Mouse (Mus musculus): Measurements from ENCODE around the gene Pitpnm3. TPM values are rescaled to one million over a fixed set of nuclear protein-coding genes. Genes with fewer than 3 reads are reported as not detected.

Pitpnm3 gene
- polyA plus RNA-seq, 1 experiment = 55.9 TPM

DNA sequence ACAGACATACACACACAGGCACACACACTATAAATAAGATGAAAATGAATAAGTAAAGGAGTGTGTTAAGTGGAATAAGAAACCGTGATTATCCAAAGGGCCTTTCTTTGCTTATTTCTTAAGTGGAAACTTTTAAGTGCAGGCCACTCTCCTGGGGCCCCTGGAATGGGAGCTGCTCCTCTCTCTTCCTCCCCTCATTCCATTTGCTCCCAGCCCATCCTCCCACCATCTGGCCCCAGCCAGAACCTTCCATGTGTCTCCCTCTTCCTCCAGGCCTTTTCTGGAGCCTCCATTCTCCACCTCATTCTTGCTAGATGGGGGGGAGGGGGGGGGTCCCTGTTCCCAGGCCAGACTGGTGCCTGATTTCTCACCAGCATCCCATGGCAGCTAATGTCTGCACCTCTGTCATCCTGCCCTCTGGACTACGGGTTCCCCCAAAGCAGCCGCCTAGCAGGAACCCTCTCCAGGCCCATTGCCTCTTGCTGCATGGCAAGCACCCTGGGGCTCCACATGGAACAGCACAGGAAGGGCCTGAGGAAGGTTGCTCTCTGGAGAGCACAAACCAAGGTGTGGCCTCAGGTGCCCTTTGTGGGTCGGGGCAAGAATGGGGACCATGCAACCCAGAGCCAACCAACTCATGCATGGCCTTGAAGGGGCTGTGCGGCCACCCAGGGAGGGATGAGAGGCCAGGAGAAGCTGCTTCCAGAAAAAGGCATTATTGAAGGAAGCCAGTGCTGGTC, 8.0 kb downstream of the Pitpnm3 start:
- peaks cover 70% of the 10 kb centered on the region for H3K4me1 ChIP-seq (ENCODE audit: control insufficient read depth, insufficient read depth, low read length)
- peak; percentile 43 to 60 for DNase-seq
- WGBS = 54% methylated on average over 5 of the region's 5 CpGs
- no peaks in the 10 kb centered on the region for H3K27me3 ChIP-seq (ENCODE audit: control insufficient read depth, insufficient read depth, low read length)
- H3K27ac ChIP-seq (ENCODE audit: insufficient read depth, low read length) = peak overlapping the region; percentile 83
- TF ChIP-seq CTCF (IDR thresholded peaks at IDR 0.05; ENCODE audit: borderline replicate concordance, insufficient read depth, low read depth, low read length) = no peak
- TF ChIP-seq POLR2A (IDR thresholded peaks at IDR 0.05; ENCODE audit: borderline replicate concordance, insufficient read depth, low read length) = no peak
- H3K4me3 ChIP-seq (replicated peaks; ENCODE audit: insufficient read depth, low read depth, low read length) = no peak overlapping the region

DNA sequence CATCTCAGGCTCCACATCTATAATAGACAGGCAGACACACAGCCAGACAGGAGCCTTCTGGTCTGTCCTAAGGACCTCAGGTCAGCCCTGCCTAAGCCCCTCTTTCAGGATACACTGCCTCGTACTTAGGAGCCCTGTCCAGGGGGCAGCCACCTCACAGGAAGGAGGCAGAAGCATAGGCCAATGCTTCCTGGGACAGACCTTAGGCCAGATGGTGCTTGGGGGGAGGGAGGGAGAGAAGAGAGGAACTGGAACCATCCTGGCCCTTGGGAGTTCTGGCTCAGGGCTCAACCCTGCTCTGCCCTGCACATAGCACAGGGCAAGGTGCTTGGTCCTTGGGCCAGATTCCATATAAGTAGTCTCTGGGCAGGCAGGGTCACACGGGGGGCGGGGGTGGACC, 9.8 kb downstream of the Pitpnm3 start:
- DNase-seq = peak; percentile 79 to 87
- WGBS = 34% methylated on average over 3 of the region's 3 CpGs
- H3K4me1 ChIP-seq (ENCODE audit: control insufficient read depth, insufficient read depth, low read length) = peaks cover 56% of the 10 kb centered on the region
- TF ChIP-seq POLR2A (IDR thresholded peaks at IDR 0.05; ENCODE audit: borderline replicate concordance, insufficient read depth, low read length) = no peak
- TF ChIP-seq CTCF (IDR thresholded peaks at IDR 0.05; ENCODE audit: borderline replicate concordance, insufficient read depth, low read depth, low read length) = no peak
- no peak overlapping the region for H3K4me3 ChIP-seq (replicated peaks; ENCODE audit: insufficient read depth, low read depth, low read length)
- H3K27me3 ChIP-seq (ENCODE audit: control insufficient read depth, insufficient read depth, low read length) = no peaks in the 10 kb centered on the region
- peak overlapping the region; percentile 83 for H3K27ac ChIP-seq (ENCODE audit: insufficient read depth, low read length)

- Histone ChIP-seq H3K27me3 (ENCODE audit: control insufficient read depth, insufficient read depth, low read length) (no peaks in the 10 kb centered on the region), H3K27ac (ENCODE audit: insufficient read depth, low read length) (no peak overlapping the region), H3K4me1 (ENCODE audit: control insufficient read depth, insufficient read depth, low read length) (peaks cover 38% of the 10 kb centered on the region), H3K4me3 (replicated peaks; ENCODE audit: insufficient read depth, low read depth, low read length) (no peak overlapping the region)
- WGBS = 55% methylated on average over 4 of the region's 4 CpGs
- no peak for DNase-seq
- TF ChIP-seq POLR2A (IDR thresholded peaks at IDR 0.05; ENCODE audit: borderline replicate concordance, insufficient read depth, low read length) (no peak), CTCF (IDR thresholded peaks at IDR 0.05; ENCODE audit: borderline replicate concordance, insufficient read depth, low read depth, low read length) (no peak)
These were observed 12.0 kb downstream of the Pitpnm3 start for GRCm38 (mm10) chr11:72123531-72123930.

DNA sequence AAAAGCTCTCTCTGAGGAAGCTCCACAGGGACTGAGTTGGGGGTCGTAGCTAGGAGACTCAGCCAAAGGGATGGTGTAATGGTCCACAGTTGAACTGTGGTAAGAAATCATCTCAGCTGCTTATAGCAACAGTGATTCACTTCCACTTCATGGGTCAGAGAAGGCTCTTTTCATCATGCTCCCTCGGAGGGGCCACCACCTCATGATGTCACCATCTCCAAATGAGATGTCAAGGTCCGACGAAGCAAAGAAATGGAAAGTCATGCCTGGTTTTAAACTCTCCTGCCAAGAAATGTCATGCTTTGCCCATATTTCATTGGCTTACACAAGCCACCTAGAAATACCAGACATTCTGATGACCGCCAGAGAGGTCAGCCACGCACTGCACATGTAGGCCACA, 15.2 kb downstream of the Pitpnm3 start:
- H3K27ac ChIP-seq (ENCODE audit: insufficient read depth, low read length) = no peak overlapping the region
- TF ChIP-seq POLR2A (IDR thresholded peaks at IDR 0.05; ENCODE audit: borderline replicate concordance, insufficient read depth, low read length) = no peak
- no peak for TF ChIP-seq CTCF (IDR thresholded peaks at IDR 0.05; ENCODE audit: borderline replicate concordance, insufficient read depth, low read depth, low read length)
- no peak overlapping the region for H3K4me3 ChIP-seq (replicated peaks; ENCODE audit: insufficient read depth, low read depth, low read length)
- WGBS = 83% methylated on average over 6 of the region's 6 CpGs
- H3K27me3 ChIP-seq (ENCODE audit: control insufficient read depth, insufficient read depth, low read length) = no peaks in the 10 kb centered on the region
- H3K4me1 ChIP-seq (ENCODE audit: control insufficient read depth, insufficient read depth, low read length) = peaks cover 8% of the 10 kb centered on the region
- no peak for DNase-seq

DNA sequence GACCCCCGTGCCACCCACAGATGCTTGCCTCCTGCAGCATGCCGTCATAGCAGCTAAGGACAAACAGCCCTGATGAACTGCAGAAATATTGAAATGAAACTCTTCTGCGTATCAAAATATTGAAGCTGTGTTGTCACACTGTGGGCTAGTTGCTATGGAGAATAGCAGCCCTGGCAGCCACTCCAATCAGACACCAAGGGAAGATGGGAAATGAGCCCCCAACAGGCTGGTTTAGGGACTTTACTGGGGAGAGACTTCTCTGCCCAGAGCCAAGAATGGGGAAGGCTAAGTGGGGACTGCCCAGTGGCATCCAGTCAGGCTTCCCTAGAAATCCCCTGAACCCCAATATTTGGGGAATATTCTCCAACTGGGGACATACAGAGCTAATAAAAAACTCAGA, 16.9 kb downstream of the Pitpnm3 start:
- TF ChIP-seq POLR2A (IDR thresholded peaks at IDR 0.05; ENCODE audit: borderline replicate concordance, insufficient read depth, low read length) = no peak
- no peak for TF ChIP-seq CTCF (IDR thresholded peaks at IDR 0.05; ENCODE audit: borderline replicate concordance, insufficient read depth, low read depth, low read length)
- Histone ChIP-seq H3K27me3 (ENCODE audit: control insufficient read depth, insufficient read depth, low read length) (no peaks in the 10 kb centered on the region), H3K27ac (ENCODE audit: insufficient read depth, low read length) (no peak overlapping the region), H3K4me1 (ENCODE audit: control insufficient read depth, insufficient read depth, low read length) (peaks cover 2% of the 10 kb centered on the region), H3K4me3 (replicated peaks; ENCODE audit: insufficient read depth, low read depth, low read length) (no peak overlapping the region)
- 89% methylated on average over 3 of the region's 3 CpGs for WGBS
- DNase-seq = no peak

DNA sequence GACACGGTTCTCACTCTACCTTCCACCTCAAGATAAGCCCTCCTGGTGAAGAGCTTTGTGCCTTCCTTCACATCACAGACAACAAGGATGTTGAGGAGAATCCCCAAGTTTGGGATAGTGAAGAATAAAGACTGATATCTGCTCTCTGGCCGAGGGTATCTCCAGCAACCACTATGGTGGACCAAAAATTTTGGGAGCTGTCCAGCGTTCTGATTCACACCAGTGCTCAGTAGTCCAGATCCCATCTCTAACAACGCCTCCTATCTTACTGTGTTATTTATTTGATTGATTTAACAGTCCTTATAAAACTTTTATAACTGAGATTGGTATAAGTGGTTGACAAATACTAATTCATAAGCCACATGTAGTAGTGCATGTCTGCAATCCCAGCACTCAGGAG, 22.3 kb downstream of the Pitpnm3 start:
- Histone ChIP-seq H3K4me3 (replicated peaks; ENCODE audit: insufficient read depth, low read depth, low read length) (no peak overlapping the region), H3K27ac (ENCODE audit: insufficient read depth, low read length) (no peak overlapping the region), H3K27me3 (ENCODE audit: control insufficient read depth, insufficient read depth, low read length) (no peaks in the 10 kb centered on the region), H3K4me1 (ENCODE audit: control insufficient read depth, insufficient read depth, low read length) (peaks cover 3% of the 10 kb centered on the region)
- DNase-seq = no peak
- TF ChIP-seq CTCF (IDR thresholded peaks at IDR 0.05; ENCODE audit: borderline replicate concordance, insufficient read depth, low read depth, low read length) (no peak), POLR2A (IDR thresholded peaks at IDR 0.05; ENCODE audit: borderline replicate concordance, insufficient read depth, low read length) (no peak)
- 57% methylated on average over 4 of the region's 4 CpGs for WGBS

DNA sequence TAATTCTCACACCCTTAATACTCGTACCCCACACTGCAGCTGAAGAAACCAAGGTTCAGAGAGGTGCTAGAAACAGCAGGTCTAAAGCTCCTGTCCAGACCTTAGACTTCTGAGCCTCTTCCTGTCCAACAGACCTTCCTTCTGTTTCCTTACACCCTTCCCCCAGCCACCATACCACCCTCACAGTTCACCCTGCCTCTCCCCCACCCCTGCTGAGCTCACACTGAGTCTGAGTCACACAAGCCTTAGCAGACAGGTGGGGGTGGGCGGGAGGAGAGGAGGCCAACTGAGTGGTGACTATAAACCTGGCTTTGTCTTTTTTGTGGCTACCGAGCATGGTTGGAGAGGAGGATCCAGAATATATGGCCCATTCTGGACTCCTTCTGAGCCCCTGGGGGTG, 24.9 kb downstream of the Pitpnm3 start:
- H3K4me3 ChIP-seq (replicated peaks; ENCODE audit: insufficient read depth, low read depth, low read length) = no peak overlapping the region
- H3K27me3 ChIP-seq (ENCODE audit: control insufficient read depth, insufficient read depth, low read length) = no peaks in the 10 kb centered on the region; the same call in 1 of the 2 replicates
- TF ChIP-seq POLR2A (IDR thresholded peaks at IDR 0.05; ENCODE audit: borderline replicate concordance, insufficient read depth, low read length) (no peak), CTCF (IDR thresholded peaks at IDR 0.05; ENCODE audit: borderline replicate concordance, insufficient read depth, low read depth, low read length) (no peak)
- WGBS = 30% methylated on average over 3 of the region's 3 CpGs
- no peak for DNase-seq
- H3K4me1 ChIP-seq (ENCODE audit: control insufficient read depth, insufficient read depth, low read length) = peaks cover 3% of the 10 kb centered on the region
- no peak overlapping the region for H3K27ac ChIP-seq (ENCODE audit: insufficient read depth, low read length)

- no peak overlapping the region for H3K27ac ChIP-seq (ENCODE audit: insufficient read depth, low read length)
- H3K4me3 ChIP-seq (replicated peaks; ENCODE audit: insufficient read depth, low read depth, low read length) = no peak overlapping the region
- H3K27me3 ChIP-seq (ENCODE audit: control insufficient read depth, insufficient read depth, low read length) = no peaks in the 10 kb centered on the region; the same call in 1 of the 2 replicates
- no peak for TF ChIP-seq POLR2A (IDR thresholded peaks at IDR 0.05; ENCODE audit: borderline replicate concordance, insufficient read depth, low read length)
- TF ChIP-seq CTCF (IDR thresholded peaks at IDR 0.05; ENCODE audit: borderline replicate concordance, insufficient read depth, low read depth, low read length) = peak; percentile 12; the same call in 1 of the 2 replicates
- peaks cover 18% of the 10 kb centered on the region for H3K4me1 ChIP-seq (ENCODE audit: control insufficient read depth, insufficient read depth, low read length)
- peak in 1 of 2 experiments; percentile 59 for DNase-seq
- 55% methylated on average over 8 of the region's 8 CpGs for WGBS
These were observed 31.4 kb downstream of the Pitpnm3 start for GRCm38 (mm10) chr11:72104223-72104622.

All from cerebellum, adult 2 months (tissue).